Mouse (Mus musculus): ENCODE results near the gene Spopl.

- TF ChIP-seq CTCF (IDR thresholded peaks at IDR 0.05; ENCODE audit: extremely low read depth, insufficient read length, insufficient replicate concordance, low read depth, low read length), result no peak
- no peak for TF ChIP-seq POLR2A (IDR thresholded peaks at IDR 0.05; ENCODE audit: low read depth, low read length)
Measured at GRCm38 (mm10) chr2:23620128-23620527, 48.2 kb upstream of the Spopl start.
